ENCODE assay signal across 13 mouse cellular contexts in genomic region chr5:43149559-43149958, GRCm38 (mm10).
DNase-seq lines count a peak whose midpoint lies in the region; ATAC-seq lines count a peak whose summit lies in the region.
"Had no signal": no experiment of that assay in that cellular context is flagged by ENCODE, and none has a peak within 500 bp of the region (broad histone marks: within the 10 kb centered on the region; RNA-seq: fewer than 3 reads in every experiment).

No protein-coding gene starts in this region.

- no peaks in the 10 kb centered on the region for H3K27me3 ChIP-seq in heart, embryonic 12.5 days (replicated peaks)
- H3K27me3 ChIP-seq in neural tube, embryonic 15.5 days (replicated peaks) = no peaks in the 10 kb centered on the region
- H3K27me3 ChIP-seq: forebrain, embryonic 12.5 days had no signal

- no peak for ATAC-seq in heart, embryonic 12.5 days (ENCODE audit: insufficient number of reproducible peaks, low FRiP score)
- no peak for ATAC-seq in neural tube, embryonic 15.5 days (ENCODE audit: low FRiP score)

- DNase-seq in heart, adult 11 months = peak; percentile 44
- DNase-seq in neural tube, embryonic 10.5 days (ENCODE audit: extremely low spot score, low spot score) = peak; percentile 26
- peak; percentile 37 for DNase-seq in embryo, embryonic 10.5 days (ENCODE audit: low spot score)
- no peak for DNase-seq in layer of hippocampus, adult 9-11 months
- no peak for DNase-seq in layer of hippocampus, postnatal 10 days (ENCODE audit: low spot score in 2 of 2)
- DNase-seq: gastrocnemius, postnatal 36 days; left cerebral cortex, postnatal 4 days; thymus, adult 18-20 months had no signal

- H3K4me3 ChIP-seq in heart, embryonic 12.5 days = no peak overlapping the region
- H3K4me3 ChIP-seq in neural tube, embryonic 15.5 days (replicated peaks) = no peak overlapping the region
- H3K4me3 ChIP-seq: forebrain, embryonic 12.5 days; myocyte had no signal

- no peak overlapping the region for H3K9ac ChIP-seq in heart, embryonic 12.5 days
- no peak overlapping the region for H3K9ac ChIP-seq in neural tube, embryonic 15.5 days (replicated peaks)
- H3K9ac ChIP-seq: forebrain, embryonic 12.5 days had no signal

- no peaks in the 10 kb centered on the region for H3K9me3 ChIP-seq in heart, embryonic 12.5 days (replicated peaks)
- H3K9me3 ChIP-seq in neural tube, embryonic 15.5 days (replicated peaks) = no peaks in the 10 kb centered on the region
- H3K9me3 ChIP-seq: forebrain, embryonic 12.5 days had no signal

- 44% methylated on average over 4 of the region's 4 CpGs for WGBS in heart, embryonic 12.5 days
- WGBS in neural tube, embryonic 15.5 days = 50% methylated on average over 4 of the region's 4 CpGs

- no peaks in the 10 kb centered on the region for H3K36me3 ChIP-seq in heart, embryonic 12.5 days
- H3K36me3 ChIP-seq in neural tube, embryonic 15.5 days = no peaks in the 10 kb centered on the region
- H3K36me3 ChIP-seq: forebrain, embryonic 12.5 days had no signal

- H3K27ac ChIP-seq in heart, embryonic 12.5 days (ENCODE audit: poor library complexity, severe bottlenecking) = no peak overlapping the region
- H3K27ac ChIP-seq in neural tube, embryonic 15.5 days (replicated peaks) = no peak overlapping the region
- H3K27ac ChIP-seq: forebrain, embryonic 12.5 days; macrophage had no signal

- H3K4me1 ChIP-seq in heart, embryonic 12.5 days (replicated peaks) = peaks cover 7% of the 10 kb centered on the region; the same call in 1 of the 2 replicates
- H3K4me1 ChIP-seq in neural tube, embryonic 15.5 days = peaks cover 9% of the 10 kb centered on the region

- H3K4me2 ChIP-seq in heart, embryonic 12.5 days = no peak overlapping the region
- no peak overlapping the region for H3K4me2 ChIP-seq in neural tube, embryonic 15.5 days
- H3K4me2 ChIP-seq: forebrain, embryonic 12.5 days had no signal

Comparison
In these comparisons a context has a peak if more than half of its experiments do, and no peak if none do; other contexts are left out.
1. DNase-seq: peak in heart, adult 11 months (single experiment), neural tube, embryonic 10.5 days (single experiment) and embryo, embryonic 10.5 days (single experiment); none in layer of hippocampus, adult 9-11 months (single experiment) and layer of hippocampus, postnatal 10 days (0 of 2).